Mouse (Mus musculus): ENCODE results near the gene Bpifb4. TPM values are rescaled to one million over a fixed set of nuclear protein-coding genes. Genes with fewer than 3 reads are reported as not detected.

The Bpifb4 gene
- polyA plus RNA-seq, 1 experiment from 2014 or later: not detected

DNA sequence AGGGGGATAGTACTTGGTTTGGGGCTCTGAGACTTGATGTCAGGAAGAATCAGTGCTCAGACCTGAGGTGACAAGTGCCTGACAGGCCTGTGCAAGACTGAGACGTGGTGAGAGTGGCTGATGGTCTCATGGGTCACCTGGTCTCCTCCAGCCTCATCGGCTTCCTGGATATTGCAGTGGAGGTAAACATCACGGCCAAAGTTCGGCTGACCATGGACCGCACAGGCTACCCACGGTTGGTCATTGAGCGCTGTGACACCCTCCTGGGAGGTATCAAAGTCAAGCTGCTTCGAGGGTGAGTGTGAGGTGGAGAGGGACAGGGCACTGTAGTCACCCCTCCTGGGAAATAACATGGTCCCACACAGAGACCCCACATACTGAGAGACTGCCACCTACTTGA is 6.6 kb downstream of the Bpifb4 start:
- ATAC-seq: no peak
- Histone ChIP-seq H3K4me3 (replicated peaks) (no peak overlapping the region), H3K27me3 (replicated peaks) (no peaks in the 10 kb centered on the region), H3K4me2 (replicated peaks) (no peak overlapping the region), H3K27ac (no peak overlapping the region), H3K4me1 (replicated peaks) (no peaks in the 10 kb centered on the region), H3K36me3 (no peaks in the 10 kb centered on the region), H3K9ac (no peak overlapping the region), H3K9me3 (no peaks in the 10 kb centered on the region)
- 83% methylated on average over 8 of the region's 8 CpGs for WGBS

DNA sequence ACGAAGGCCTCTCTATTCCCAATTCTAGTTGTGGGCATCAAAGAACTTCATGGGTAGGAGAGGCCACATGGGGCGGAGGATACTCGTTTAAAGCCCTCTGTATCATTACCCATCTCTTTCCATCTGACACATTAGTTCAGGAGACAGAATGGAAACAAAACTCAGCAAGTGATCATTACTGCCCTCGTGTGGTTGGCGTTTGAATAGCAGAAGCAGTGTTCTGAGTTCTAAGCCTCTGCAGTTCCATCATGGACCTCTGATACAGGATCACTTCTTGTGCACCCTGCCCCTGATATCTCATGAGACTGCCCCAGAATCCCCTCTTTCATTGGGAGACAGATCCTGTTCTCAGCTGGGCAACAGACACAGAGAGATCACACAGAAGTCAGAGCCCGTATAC is 14.9 kb downstream of the Bpifb4 start:
- no peaks in the 10 kb centered on the region for H3K9me3 ChIP-seq
- H3K9ac ChIP-seq: no peak overlapping the region
- H3K36me3 ChIP-seq: no peaks in the 10 kb centered on the region
- no peak for ATAC-seq
- H3K4me1 ChIP-seq (replicated peaks): no peaks in the 10 kb centered on the region
- WGBS: 26% methylated on average over 6 of the region's 6 CpGs
- H3K4me3 ChIP-seq (replicated peaks): no peak overlapping the region
- no peak overlapping the region for H3K4me2 ChIP-seq (replicated peaks)
- no peak overlapping the region for H3K27ac ChIP-seq
- H3K27me3 ChIP-seq (replicated peaks): no peaks in the 10 kb centered on the region

DNA sequence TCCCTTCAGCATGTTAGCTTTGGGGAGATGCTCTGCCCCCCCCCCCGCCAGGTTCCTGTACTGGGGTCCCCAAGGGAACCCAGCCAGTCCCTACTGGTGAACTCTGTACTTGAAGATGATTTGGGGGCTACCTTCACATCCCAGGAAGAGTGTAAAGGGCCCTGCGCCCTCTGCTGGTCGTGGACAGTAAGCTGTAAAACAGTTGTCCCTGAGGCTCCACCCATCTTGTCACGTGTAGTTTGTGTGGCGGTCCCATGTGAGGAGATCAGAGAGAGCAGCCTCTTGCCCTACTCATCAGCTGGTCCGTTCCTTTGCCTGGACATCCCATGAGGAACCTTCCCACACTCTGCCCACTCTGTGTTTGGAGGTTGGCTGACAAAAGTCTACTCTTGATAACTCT is 15.8 kb downstream of the Bpifb4 start:
- no peaks in the 10 kb centered on the region for H3K36me3 ChIP-seq
- H3K9ac ChIP-seq: no peak overlapping the region
- H3K4me1 ChIP-seq (replicated peaks): no peaks in the 10 kb centered on the region
- no peaks in the 10 kb centered on the region for H3K27me3 ChIP-seq (replicated peaks)
- H3K4me3 ChIP-seq (replicated peaks): no peak overlapping the region
- H3K4me2 ChIP-seq (replicated peaks): peak overlapping the region; percentile 38
- H3K27ac ChIP-seq: no peak overlapping the region
- no peaks in the 10 kb centered on the region for H3K9me3 ChIP-seq
- WGBS: 13% methylated on average over 6 of the region's 6 CpGs
- ATAC-seq: peak; percentile 43; the same call in 1 of the 2 replicates

DNA sequence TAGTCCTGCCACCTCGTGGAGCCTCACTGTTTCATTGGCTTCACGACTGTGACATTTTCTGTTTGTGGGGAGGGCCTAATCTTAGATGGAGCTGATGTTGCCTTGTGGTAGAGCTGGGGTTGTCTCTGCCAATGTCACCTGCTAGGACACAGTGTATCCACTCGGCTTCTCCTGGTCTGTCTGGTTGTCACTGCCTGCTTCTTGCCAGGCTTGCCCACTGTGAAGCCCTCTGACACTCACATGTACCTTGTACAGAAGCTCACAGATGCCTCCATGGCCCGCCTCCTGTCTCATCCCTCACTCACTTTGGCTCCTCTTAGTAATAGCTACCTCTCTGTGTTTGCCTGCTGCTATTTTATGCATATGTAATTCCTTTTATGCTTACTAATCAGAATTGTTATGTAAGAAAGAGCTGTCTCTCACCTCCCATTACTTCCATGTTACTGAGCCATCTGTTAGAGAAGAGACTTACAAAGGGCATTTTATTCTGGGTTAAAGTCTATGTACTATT is 24.9 kb downstream of the Bpifb4 start:
- Histone ChIP-seq H3K9ac (no peak overlapping the region), H3K4me3 (replicated peaks) (no peak overlapping the region), H3K9me3 (no peaks in the 10 kb centered on the region), H3K27ac (no peak overlapping the region), H3K4me2 (replicated peaks) (no peak overlapping the region), H3K36me3 (no peaks in the 10 kb centered on the region), H3K27me3 (replicated peaks) (no peaks in the 10 kb centered on the region), H3K4me1 (replicated peaks) (no peaks in the 10 kb centered on the region)
- WGBS: 65% methylated on average over 4 of the region's 4 CpGs
- no peak for ATAC-seq

DNA sequence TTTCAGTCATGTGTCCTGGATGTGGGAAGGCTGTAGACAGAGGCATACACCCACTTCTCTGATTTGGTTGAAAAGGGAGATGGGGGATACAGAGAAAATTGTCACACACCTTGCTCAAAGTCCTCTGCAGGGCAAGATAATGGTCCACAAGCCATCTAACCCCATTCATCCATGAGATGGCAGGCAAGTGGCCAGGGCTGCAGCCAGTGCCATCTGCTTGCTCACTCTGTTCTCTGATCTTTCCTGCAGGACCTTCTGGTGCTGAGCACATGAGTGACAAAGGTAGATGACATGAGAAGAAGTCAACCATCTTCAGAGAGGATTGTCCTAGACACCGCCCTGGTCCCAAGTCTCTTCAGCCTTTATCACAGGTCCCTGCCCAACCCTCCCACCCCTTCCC is 25.3 kb downstream of the Bpifb4 start:
- Histone ChIP-seq H3K9ac (no peak overlapping the region), H3K36me3 (no peaks in the 10 kb centered on the region), H3K27me3 (replicated peaks) (no peaks in the 10 kb centered on the region), H3K9me3 (no peaks in the 10 kb centered on the region), H3K4me3 (replicated peaks) (no peak overlapping the region), H3K4me1 (replicated peaks) (no peaks in the 10 kb centered on the region), H3K27ac (no peak overlapping the region), H3K4me2 (replicated peaks) (no peak overlapping the region)
- no peak for ATAC-seq
- WGBS: 92% methylated on average over 1 of the region's 1 CpGs

DNA sequence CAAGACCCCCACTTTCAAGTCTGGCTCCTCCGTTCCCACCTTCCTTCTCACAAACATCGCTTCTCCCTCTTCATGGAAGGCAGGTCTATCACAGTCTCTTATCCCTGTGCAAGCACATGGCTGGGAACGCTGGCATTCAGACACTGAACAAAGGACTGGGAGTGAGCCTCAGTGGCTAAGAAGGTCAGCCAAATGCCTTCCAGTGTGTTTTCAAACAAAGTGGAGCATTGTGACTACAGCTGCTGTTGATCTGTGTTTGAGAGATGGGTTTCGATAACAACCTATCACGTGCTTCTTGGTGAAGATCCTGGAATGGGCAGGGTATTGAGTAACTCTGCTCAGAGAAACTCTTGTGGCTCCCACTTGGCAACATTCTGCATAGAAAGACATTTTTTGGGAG is 32.2 kb downstream of the Bpifb4 start:
- ATAC-seq: no peak
- H3K27me3 ChIP-seq (replicated peaks): no peaks in the 10 kb centered on the region
- no peak overlapping the region for H3K4me2 ChIP-seq (replicated peaks)
- 78% methylated on average over 5 of the region's 5 CpGs for WGBS
- H3K9me3 ChIP-seq: no peaks in the 10 kb centered on the region
- no peaks in the 10 kb centered on the region for H3K36me3 ChIP-seq
- H3K9ac ChIP-seq: no peak overlapping the region
- H3K4me1 ChIP-seq (replicated peaks): no peaks in the 10 kb centered on the region
- H3K4me3 ChIP-seq (replicated peaks): no peak overlapping the region
- H3K27ac ChIP-seq: no peak overlapping the region

DNA sequence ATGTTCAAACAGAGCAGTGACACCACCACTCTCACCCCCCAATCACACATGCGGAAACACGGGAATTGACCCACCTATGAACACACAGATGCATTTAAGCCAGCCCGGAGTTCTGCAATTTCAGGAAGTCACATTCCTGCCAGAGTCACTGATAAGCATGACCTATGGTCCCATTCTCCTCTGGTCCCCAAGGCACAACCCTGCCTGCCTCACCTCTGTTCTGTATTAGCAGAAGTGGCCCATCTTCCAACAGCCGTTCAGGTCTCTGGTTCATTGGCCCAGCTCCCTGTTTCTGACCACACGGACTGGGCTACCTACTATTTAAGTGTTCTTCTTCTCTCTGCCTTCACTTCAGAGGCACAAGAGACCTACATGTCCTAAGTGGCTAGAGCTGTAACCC is 36.6 kb downstream of the Bpifb4 start, which contains the start of gene Bpifa6:
TSS of gene Bpifa6 (plus strand) at position 364 of the 400 bp plus-strand sequence.
- no peaks in the 10 kb centered on the region for H3K4me1 ChIP-seq (replicated peaks)
- no peaks in the 10 kb centered on the region for H3K9me3 ChIP-seq
- no peak within 1 kb of the TSS for H3K9ac ChIP-seq
- no peak for ATAC-seq
- H3K27ac ChIP-seq: no peak within 1 kb of the TSS
- H3K27me3 ChIP-seq (replicated peaks): no peaks in the 10 kb centered on the region
- 59% methylated on average over 5 of the region's 5 CpGs for WGBS
- H3K4me2 ChIP-seq (replicated peaks): no peak within 1 kb of the TSS
- no peaks in the 10 kb centered on the region for H3K36me3 ChIP-seq
- no peak within 1 kb of the TSS for H3K4me3 ChIP-seq (replicated peaks)

DNA sequence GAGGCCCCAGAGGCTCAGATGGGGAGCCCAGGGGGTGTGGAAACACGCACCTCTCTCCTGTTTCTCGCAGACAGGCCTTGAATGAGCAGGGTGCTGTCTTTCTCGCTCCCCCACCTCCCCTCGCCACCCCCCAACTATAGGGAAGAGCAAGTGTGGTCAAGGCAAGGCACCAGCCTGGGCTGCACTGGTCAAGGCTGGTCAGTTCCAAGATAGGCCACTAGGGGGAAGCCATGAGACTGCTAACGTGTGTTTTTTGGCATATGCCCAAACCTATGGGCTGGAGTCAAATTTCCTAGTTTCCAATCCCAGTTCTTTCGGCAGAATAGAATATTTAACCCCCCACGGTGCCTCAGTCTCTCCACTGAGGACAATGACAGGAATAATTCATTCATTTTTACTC is 57.8 kb downstream of the Bpifb4 start:
- H3K4me1 ChIP-seq (replicated peaks): no peaks in the 10 kb centered on the region
- 8% methylated on average over 7 of the region's 7 CpGs for WGBS
- no peaks in the 10 kb centered on the region for H3K9me3 ChIP-seq
- no peak overlapping the region for H3K27ac ChIP-seq
- ATAC-seq: peak; percentile 47
- no peak overlapping the region for H3K4me2 ChIP-seq (replicated peaks)
- no peak overlapping the region for H3K4me3 ChIP-seq (replicated peaks)
- H3K36me3 ChIP-seq: no peaks in the 10 kb centered on the region
- H3K27me3 ChIP-seq (replicated peaks): no peaks in the 10 kb centered on the region
- H3K9ac ChIP-seq: no peak overlapping the region

DNA sequence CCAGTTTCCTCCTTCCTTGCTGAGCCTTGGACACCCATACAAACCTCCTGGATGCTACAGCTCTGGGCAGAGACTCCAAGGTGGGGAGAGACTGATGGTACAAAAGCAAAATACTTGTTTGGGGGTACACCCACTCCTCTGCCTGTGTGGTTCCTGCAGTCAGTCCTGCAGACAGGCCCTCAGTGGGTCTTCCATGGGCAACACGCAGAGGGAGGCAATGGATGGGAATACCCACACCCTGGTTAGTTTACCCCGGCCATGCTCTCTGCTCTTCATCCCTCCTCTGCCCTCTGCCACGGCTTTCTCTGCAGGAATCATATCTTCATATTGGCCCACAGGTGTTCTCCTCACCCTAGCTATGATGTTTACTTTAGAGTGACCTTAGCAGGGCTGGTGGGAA is 62.5 kb downstream of the Bpifb4 start:
- H3K9me3 ChIP-seq: no peaks in the 10 kb centered on the region
- H3K36me3 ChIP-seq: no peaks in the 10 kb centered on the region
- ATAC-seq: no peak
- no peak overlapping the region for H3K4me3 ChIP-seq (replicated peaks)
- H3K4me2 ChIP-seq (replicated peaks): no peak overlapping the region
- 70% methylated on average over 3 of the region's 3 CpGs for WGBS
- no peaks in the 10 kb centered on the region for H3K4me1 ChIP-seq (replicated peaks)
- no peak overlapping the region for H3K9ac ChIP-seq
- no peaks in the 10 kb centered on the region for H3K27me3 ChIP-seq (replicated peaks)
- H3K27ac ChIP-seq: no peak overlapping the region

DNA sequence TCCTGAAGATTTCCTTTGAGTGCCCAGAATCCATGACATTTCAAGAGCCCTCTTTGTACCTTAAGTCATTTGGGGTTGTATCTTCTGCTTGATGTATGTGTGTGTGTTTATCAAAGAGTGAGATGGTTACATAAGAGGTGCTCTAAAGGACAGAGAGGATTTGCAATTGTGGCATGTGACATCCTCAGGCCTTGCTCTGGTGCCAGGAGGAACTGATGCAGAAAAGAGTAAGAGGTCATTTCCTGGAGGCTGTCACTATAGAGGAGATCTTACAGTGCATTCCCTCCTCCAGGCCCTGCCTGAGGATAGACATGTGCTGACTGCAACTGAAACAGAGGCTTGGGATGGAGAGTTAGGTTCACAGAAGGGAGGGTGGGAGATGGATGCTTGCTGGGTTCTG is 63.0 kb downstream of the Bpifb4 start:
- Histone ChIP-seq H3K4me2 (replicated peaks) (no peak overlapping the region), H3K36me3 (no peaks in the 10 kb centered on the region), H3K9me3 (no peaks in the 10 kb centered on the region), H3K4me3 (replicated peaks) (no peak overlapping the region), H3K27ac (no peak overlapping the region), H3K27me3 (replicated peaks) (no peaks in the 10 kb centered on the region), H3K4me1 (replicated peaks) (no peaks in the 10 kb centered on the region), H3K9ac (no peak overlapping the region)
- ATAC-seq: no peak

DNA sequence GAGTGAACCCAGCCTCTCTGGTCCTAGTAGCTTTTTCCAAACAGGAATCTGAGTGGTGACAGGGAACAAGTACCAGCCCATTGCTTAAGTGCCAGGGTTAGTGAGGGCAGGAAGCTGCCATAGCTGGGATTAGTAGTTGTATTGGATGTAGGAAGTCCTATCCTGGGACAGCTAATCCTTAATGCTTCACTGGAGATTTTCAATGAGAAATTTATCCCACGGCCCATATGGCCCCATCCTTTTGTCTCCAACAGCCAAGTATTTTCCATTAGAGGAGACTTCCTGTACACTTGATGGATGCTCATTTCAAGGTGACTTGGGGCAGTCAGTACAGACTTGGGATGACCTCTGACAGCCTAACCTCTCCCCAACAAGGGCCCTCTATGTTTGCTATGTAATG is 66.4 kb downstream of the Bpifb4 start:
- Histone ChIP-seq H3K4me2 (replicated peaks) (no peak overlapping the region), H3K9me3 (no peaks in the 10 kb centered on the region), H3K27ac (no peak overlapping the region), H3K4me3 (replicated peaks) (no peak overlapping the region), H3K27me3 (replicated peaks) (no peaks in the 10 kb centered on the region), H3K4me1 (replicated peaks) (no peaks in the 10 kb centered on the region), H3K36me3 (no peaks in the 10 kb centered on the region), H3K9ac (no peak overlapping the region)
- ATAC-seq: no peak
- 77% methylated on average over 1 of the region's 1 CpGs for WGBS

DNA sequence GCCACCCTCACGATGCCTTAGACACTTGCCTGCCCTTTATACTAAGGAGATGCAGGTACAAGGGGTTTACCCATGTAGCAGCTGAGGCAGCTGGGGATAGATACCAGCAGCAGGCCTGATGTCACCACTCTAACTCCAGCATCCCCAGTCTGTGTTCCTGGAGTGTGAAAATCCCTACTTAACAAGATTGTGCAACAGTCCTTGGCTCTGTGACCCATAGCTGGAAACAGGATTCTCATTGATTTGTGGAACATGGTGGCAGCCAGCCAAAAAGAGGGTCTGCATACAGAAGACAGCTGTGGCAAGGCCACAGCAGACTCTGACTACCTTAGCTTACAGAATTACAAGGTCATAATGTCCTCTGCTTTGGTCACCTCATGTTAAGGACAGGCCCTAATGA is 67.1 kb downstream of the Bpifb4 start:
- H3K9ac ChIP-seq: no peak overlapping the region
- no peaks in the 10 kb centered on the region for H3K36me3 ChIP-seq
- no peak overlapping the region for H3K27ac ChIP-seq
- no peaks in the 10 kb centered on the region for H3K27me3 ChIP-seq (replicated peaks)
- WGBS: 86% methylated on average over 1 of the region's 1 CpGs
- no peak overlapping the region for H3K4me3 ChIP-seq (replicated peaks)
- H3K9me3 ChIP-seq: no peaks in the 10 kb centered on the region
- no peak overlapping the region for H3K4me2 ChIP-seq (replicated peaks)
- ATAC-seq: no peak
- H3K4me1 ChIP-seq (replicated peaks): no peaks in the 10 kb centered on the region

DNA sequence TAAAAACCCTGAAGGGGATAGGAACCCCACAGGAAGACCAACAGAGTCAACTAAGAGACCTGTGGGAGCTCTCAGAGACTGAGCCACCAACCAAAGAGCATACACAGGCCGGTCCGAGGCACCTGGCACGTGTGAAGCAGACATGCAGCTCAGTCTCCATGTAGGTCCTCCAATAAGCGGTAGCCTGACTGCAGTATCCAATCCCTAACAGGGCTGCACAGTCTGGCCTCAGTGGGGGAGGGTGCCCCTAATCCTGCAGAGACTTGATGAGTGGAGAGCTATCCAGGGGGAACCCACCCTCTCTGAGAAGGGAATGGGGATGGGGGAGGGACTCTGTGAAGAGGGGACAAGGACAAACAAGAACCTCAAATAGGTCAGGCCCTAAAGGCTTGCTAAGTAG is 67.7 kb downstream of the Bpifb4 start:
- WGBS: 78% methylated on average over 4 of the region's 4 CpGs
- Histone ChIP-seq H3K4me2 (replicated peaks) (no peak overlapping the region), H3K4me3 (replicated peaks) (no peak overlapping the region), H3K9me3 (no peaks in the 10 kb centered on the region), H3K27me3 (replicated peaks) (no peaks in the 10 kb centered on the region), H3K36me3 (no peaks in the 10 kb centered on the region), H3K4me1 (replicated peaks) (no peaks in the 10 kb centered on the region), H3K9ac (no peak overlapping the region), H3K27ac (no peak overlapping the region)
- ATAC-seq: no peak

DNA sequence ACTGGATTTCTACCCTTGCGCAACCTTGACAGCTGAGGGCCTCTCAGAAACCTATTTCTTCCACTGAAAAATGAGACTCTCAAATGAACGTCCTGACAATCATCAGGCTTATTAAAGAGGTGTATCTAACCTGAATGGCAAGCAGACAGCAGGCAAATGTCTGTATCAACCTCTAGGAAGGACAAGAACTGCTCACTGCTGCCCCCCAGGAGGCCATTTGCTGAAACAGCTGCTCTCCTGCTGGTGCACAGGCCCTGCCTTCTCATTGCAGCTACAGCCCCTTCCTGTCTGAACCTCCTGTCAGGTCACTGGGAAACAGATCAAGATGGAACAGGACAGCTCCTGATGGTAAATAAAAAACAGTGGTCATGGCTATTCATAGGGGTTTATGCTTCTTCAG is 68.3 kb downstream of the Bpifb4 start:
- 88% methylated on average over 2 of the region's 2 CpGs for WGBS

More for the DNA sequence above, 68.3 kb downstream of the Bpifb4 start:
- Histone ChIP-seq H3K9ac (no peak overlapping the region), H3K4me3 (replicated peaks) (no peak overlapping the region), H3K9me3 (no peaks in the 10 kb centered on the region), H3K4me2 (replicated peaks) (no peak overlapping the region), H3K4me1 (replicated peaks) (no peaks in the 10 kb centered on the region), H3K36me3 (no peaks in the 10 kb centered on the region), H3K27ac (no peak overlapping the region), H3K27me3 (replicated peaks) (no peaks in the 10 kb centered on the region)
- ATAC-seq: no peak

Data from intestine, embryonic 15.5 days (tissue).